Mouse (Mus musculus): ENCODE measurements around the gene Cnih1. TPM values are rescaled to one million over a fixed set of nuclear protein-coding genes. Genes with fewer than 3 reads are reported as not detected.
"Not testable (repeated sequence)": the region's sequence is repeated elsewhere in the genome, so short reads cannot be mapped to it uniquely, and the experiment has no call there.

The Cnih1 gene
- total RNA-seq, 2 experiments from 2014 or later, result 69.5 to 82.7 TPM

GRCm38 (mm10) chr14:46790303-46790702, 2.1 kb upstream of the Cnih1 start:
- no peak for DNase-seq (ENCODE audit: extremely low spot score in 1 of 2, low spot score in 1 of 2)

DNA sequence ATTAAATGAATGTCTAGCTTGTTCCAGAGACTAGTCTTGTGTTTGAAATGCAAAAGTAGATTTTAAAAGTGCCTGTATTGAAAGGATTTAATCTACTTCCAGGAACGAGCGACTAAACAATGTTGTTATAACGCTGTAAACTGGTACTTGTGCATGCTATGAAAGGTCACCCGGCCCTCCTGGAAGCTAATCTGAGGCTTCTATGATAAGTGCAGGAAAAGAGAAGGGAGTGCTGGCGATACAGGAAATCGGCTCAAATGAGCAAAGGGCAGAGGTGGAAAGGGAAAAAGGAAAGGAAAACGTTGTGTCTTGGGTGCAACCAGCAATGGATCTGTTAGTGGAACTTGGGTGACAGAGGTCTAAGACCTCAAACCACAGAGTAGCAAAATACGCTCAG, 292 bp upstream of the Cnih1 start:
- DNase-seq (ENCODE audit: extremely low spot score in 1 of 2, low spot score in 1 of 2), result no peak

GRCm38 (mm10) chr14:46787454-46787786, 791 bp downstream of the Cnih1 start:
- no peak for DNase-seq (ENCODE audit: extremely low spot score in 1 of 2, low spot score in 1 of 2)

GRCm38 (mm10) chr14:46785247-46785646, 3.0 kb downstream of the Cnih1 start:
- no peak for DNase-seq (ENCODE audit: extremely low spot score in 1 of 2, low spot score in 1 of 2)

GRCm38 (mm10) chr14:46783327-46783926, 4.8 kb downstream of the Cnih1 start:
- no peak for DNase-seq (ENCODE audit: extremely low spot score in 1 of 2, low spot score in 1 of 2)

GRCm38 (mm10) chr14:46782187-46782828, 5.9 kb downstream of the Cnih1 start:
- DNase-seq (ENCODE audit: extremely low spot score in 1 of 2, low spot score in 1 of 2), result no peak

GRCm38 (mm10) chr14:46781086-46781485, 7.1 kb downstream of the Cnih1 start:
- no peak for DNase-seq (ENCODE audit: extremely low spot score in 1 of 2, low spot score in 1 of 2)

DNA sequence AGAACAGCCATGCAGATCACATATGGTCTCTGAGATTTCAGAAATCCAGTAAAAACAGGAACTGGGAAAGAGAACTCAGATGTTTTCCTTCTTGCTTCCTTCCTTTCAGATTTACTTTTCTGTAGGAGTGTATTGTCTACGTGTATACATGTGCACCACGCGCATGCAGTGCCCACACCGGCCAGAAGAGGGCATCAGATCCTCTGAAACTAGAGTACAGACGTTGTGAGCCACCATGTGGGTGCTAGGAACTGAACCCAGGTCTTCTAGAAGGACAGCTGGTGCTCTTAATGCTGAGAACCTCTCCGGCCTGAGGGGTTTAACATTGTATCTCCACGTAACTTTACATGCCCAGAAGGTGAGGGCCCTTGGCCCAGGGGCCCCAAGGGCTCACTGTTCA, 9.0 kb downstream of the Cnih1 start:
- DNase-seq (ENCODE audit: extremely low spot score in 1 of 2, low spot score in 1 of 2), result no peak

DNA sequence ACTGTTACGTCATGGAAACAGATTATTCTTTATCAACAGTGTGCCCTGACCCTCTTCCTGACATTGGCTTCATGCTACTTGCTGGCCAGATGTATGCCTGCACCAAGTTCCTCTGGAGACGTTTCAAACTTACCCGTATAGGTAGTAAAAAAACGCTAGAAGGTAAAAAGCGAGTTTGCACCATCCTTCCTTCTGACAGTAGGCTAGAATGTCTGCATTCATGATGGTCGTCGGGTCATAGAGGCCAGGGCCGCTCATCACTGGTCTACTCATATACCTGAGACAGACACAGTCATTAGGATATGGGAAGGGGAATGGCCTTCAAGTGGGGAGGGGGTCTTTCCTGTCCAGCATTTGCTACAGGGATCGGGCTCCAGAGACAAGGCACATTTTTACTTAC, 9.5 kb downstream of the Cnih1 start:
- no peak for DNase-seq (ENCODE audit: extremely low spot score in 1 of 2, low spot score in 1 of 2)

- DNase-seq (ENCODE audit: extremely low spot score in 1 of 2, low spot score in 1 of 2), result no peak
Observed at GRCm38 (mm10) chr14:46770036-46770435, 18.2 kb downstream of the Cnih1 start.

- DNase-seq (ENCODE audit: extremely low spot score in 1 of 2, low spot score in 1 of 2), result peak; percentile 40 to 46
Observed at GRCm38 (mm10) chr14:46767116-46767515, 21.1 kb downstream of the Cnih1 start.

DNA sequence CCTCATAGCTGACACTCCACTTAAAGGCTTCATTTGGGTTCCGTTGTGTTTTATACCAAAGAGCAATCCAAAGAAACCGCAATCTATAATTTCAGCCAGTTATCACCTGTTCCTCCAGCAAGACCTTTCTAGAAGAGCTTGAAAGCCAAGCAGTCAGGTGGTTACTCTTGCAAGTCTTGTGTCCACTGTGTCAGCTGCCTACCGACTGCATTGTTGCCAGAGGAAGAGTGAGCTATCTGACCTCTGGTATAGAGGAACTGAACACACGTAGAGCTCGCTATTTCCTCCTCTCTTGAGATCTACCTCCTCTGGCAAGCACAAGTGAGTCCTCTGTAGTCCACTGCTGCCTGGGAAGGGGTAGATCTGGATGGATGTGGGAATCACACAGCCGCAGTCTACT, 27.0 kb downstream of the Cnih1 start:
- DNase-seq (ENCODE audit: extremely low spot score in 1 of 2, low spot score in 1 of 2), result no peak

GRCm38 (mm10) chr14:46760355-46761029, 27.7 kb downstream of the Cnih1 start, which contains the start of gene Cdkn3:
Gene Cdkn3 (plus strand): TSS chr14:46760541.
- peak; percentile 54 to 56 for DNase-seq (ENCODE audit: extremely low spot score in 1 of 2, low spot score in 1 of 2)

DNA sequence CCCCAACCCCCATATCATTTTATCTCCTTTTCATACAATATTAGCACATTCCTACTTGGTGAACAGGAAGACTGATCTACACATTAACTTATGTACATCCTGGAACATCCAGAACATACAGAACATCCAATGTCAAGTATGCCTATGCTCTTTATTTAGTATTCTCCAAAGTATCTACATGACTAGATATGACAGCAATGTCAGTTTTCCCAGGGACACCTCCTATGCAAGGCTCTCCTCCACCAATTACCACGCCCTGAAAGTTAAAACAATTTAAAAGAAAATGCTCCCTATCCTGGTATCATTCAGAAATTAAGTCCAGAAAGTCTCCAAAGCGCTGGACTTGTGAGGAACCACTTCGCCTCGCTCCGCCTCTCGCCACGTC, 28.2 kb downstream of the Cnih1 start:
- no peak for DNase-seq (ENCODE audit: extremely low spot score in 1 of 2, low spot score in 1 of 2)

GRCm38 (mm10) chr14:46757736-46758135, 30.5 kb downstream of the Cnih1 start:
- no peak for DNase-seq (ENCODE audit: extremely low spot score in 1 of 2, low spot score in 1 of 2)

- DNase-seq (ENCODE audit: extremely low spot score in 1 of 2, low spot score in 1 of 2), result no peak
Observed at GRCm38 (mm10) chr14:46755851-46756250, 32.4 kb downstream of the Cnih1 start.

DNA sequence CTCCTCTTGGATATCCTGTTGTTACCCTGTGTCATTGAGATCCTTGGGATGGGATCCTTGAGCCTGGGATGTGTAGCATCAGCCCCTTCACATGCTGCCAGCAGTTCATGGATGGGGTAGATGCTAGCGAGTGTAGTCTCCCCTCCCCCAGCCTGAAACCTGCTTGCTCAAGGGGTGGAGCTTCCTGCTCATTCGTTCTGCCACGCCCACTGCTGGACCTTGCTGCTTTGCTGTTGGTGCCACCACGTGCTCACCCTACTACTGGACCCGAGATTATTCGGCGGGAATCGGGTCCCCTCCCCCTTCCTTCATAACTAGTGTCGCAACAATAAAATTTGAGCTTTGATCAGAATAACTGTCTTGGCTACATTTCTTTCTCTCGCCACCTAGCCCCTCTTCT, 33.8 kb downstream of the Cnih1 start:
- DNase-seq (ENCODE audit: extremely low spot score in 1 of 2, low spot score in 1 of 2), result not testable (repeated sequence)

GRCm38 (mm10) chr14:46745413-46745812, 42.8 kb downstream of the Cnih1 start:
- DNase-seq (ENCODE audit: extremely low spot score in 1 of 2, low spot score in 1 of 2), result no peak

- no peak for DNase-seq (ENCODE audit: extremely low spot score in 1 of 2, low spot score in 1 of 2)
Observed at GRCm38 (mm10) chr14:46742674-46743073, 45.5 kb downstream of the Cnih1 start.

DNA sequence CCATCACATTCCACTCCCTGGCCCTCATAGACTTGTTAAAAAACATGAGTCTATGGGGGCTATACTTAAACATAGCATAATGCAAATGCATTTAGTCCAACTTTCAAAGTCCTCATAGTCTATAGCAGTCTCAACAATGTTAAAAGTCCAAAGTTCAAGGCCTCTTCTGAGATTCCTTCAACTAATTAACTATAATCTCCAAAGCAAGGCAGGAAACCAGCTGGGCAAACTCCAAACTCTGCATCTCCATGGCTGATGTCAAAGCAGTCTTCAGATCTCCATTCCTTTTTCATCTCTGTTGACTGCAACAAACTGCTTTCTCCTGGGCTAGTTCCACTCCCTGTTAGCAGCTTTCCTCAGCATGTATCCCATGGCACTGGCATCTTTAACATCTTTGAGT, 50.9 kb downstream of the Cnih1 start:
- not testable (repeated sequence) for DNase-seq (ENCODE audit: extremely low spot score in 1 of 2, low spot score in 1 of 2)

- no peak for DNase-seq (ENCODE audit: extremely low spot score in 1 of 2, low spot score in 1 of 2)
Observed at GRCm38 (mm10) chr14:46736366-46736765, 51.8 kb downstream of the Cnih1 start.
